Mouse (Mus musculus) liver, embryonic 12.5 days (tissue): ENCODE measurements at regions not wholly inside any gene's neighbourhood (a gene's known extent, or its start where the extent isn't known, plus 50 kb on each side); places are given as distances from the start of the nearest gene placed in this dataset.

Source experiments
- ATAC-seq: fragments of 200-750 bp; cut with Nextera tagmentation; 2 replicates; pipeline ENCODE4 v1.8.0; 2017; ENCODE audit warnings: moderate number of reproducible peaks, mild to moderate bottlenecking, moderate library complexity
- H3K27ac ChIP-seq: fragments of 300-500 bp; sonication (generic); 2 replicates; pipeline ENCODE4 v1.5.1; 2016; ENCODE audit warnings: mild to moderate bottlenecking
- H3K27me3 ChIP-seq: fragments of 300-500 bp; sonication (generic); replicated peaks from 2 replicates; pipeline ENCODE4 v1.6.1; 2016; ENCODE audit warnings: mild to moderate bottlenecking, moderate library complexity
- H3K36me3 ChIP-seq: fragments of 300-500 bp; sonication (generic); 2 replicates; pipeline ENCODE4 v1.6.1; 2016; ENCODE audit warnings: mild to moderate bottlenecking, moderate library complexity
- H3K4me1 ChIP-seq: fragments of 300-500 bp; sonication (generic); 2 replicates; pipeline ENCODE4 v1.6.1; 2016
- H3K4me2 ChIP-seq: fragments of 300-500 bp; sonication (generic); 2 replicates; pipeline ENCODE4 v1.6.1; 2016; ENCODE audit warnings: mild to moderate bottlenecking, moderate library complexity
- H3K4me3 ChIP-seq: fragments of 300-500 bp; sonication (generic); 2 replicates; pipeline ENCODE4 v1.5.1; 2016; ENCODE audit warnings: mild to moderate bottlenecking, moderate library complexity
- H3K9ac ChIP-seq: fragments of 300-500 bp; sonication (generic); 2 replicates; pipeline ENCODE4 v1.6.1; 2016; ENCODE audit warnings: mild to moderate bottlenecking, moderate library complexity
- H3K9me3 ChIP-seq: fragments of 300-500 bp; sonication (generic); replicated peaks from 2 replicates; pipeline ENCODE4 v1.6.1; 2016; ENCODE audit warnings: mild to moderate bottlenecking, moderate library complexity
- WGBS: fragments of 180-500 bp; shearing (Covaris S2); methylation state at CpG from one replicate; pipeline ENCODE4 v1.1.7; 2016; ENCODE audit not compliant: insufficient replicate concordance; 5-methylcytosine and 5-hydroxymethylcytosine counted together

- H3K4me2 ChIP-seq: no peak overlapping the region
- no peaks in the 10 kb centered on the region for H3K9me3 ChIP-seq
- 24% methylated on average over 5 of the region's 5 CpGs for WGBS
- H3K27ac ChIP-seq: no peak overlapping the region
- no peak overlapping the region for H3K4me3 ChIP-seq
- peaks cover 11% of the 10 kb centered on the region for H3K4me1 ChIP-seq
- H3K36me3 ChIP-seq: no peaks in the 10 kb centered on the region
- no peak for ATAC-seq
- no peaks in the 10 kb centered on the region for H3K27me3 ChIP-seq
- H3K9ac ChIP-seq: no peak overlapping the region
These were observed 146.0 kb upstream of the Zfp703 start for GRCm38 (mm10) chr8:26831148-26831547.

DNA sequence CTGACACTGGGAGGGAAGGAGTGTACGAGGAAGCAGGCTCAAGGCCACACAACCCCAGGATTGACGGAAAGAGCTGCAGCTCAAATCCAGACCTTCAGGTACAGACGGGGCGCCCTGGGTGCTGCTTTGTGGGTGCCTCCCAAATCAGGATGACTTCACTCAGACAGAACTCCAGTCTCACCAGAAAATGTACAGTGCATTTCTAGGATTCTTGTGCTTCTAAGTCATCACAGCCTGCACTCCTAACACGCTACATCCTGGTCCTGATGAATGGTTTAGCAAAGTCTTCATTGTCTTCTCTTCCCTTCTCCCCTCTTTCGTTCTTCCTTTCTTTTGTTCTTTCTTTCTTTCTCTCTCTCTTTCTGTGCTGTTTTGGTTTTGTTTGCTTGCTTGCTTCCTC is 145.3 kb upstream of the Zfp703 start:
- H3K27me3 ChIP-seq: no peaks in the 10 kb centered on the region
- no peak overlapping the region for H3K9ac ChIP-seq
- H3K9me3 ChIP-seq: no peaks in the 10 kb centered on the region
- H3K4me1 ChIP-seq: peaks cover 12% of the 10 kb centered on the region
- no peak overlapping the region for H3K4me3 ChIP-seq
- H3K4me2 ChIP-seq: no peak overlapping the region
- 60% methylated on average over 6 of the region's 6 CpGs for WGBS
- no peak overlapping the region for H3K27ac ChIP-seq
- no peaks in the 10 kb centered on the region for H3K36me3 ChIP-seq
- no peak for ATAC-seq

DNA sequence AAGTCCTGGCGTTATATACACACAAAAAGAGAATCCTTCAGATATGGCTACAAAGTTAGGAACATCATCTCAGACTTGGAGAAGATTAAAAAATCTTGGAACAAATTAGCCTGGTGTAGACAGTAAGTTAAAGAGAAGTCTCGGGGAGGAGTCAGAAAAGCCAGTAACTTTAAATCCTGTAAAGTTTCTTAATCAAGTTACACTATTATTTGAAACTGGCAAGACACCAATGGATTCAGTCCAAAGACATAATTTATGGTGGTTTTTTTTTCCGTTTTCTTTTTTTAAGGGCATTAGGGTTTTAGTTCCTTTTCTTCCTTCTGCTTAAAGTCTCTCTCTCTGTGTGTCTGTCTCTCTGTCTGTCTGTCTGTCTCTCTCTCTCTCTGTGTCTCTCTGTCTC is 144.6 kb upstream of the Zfp703 start:
- 56% methylated on average over 3 of the region's 3 CpGs for WGBS
- Histone ChIP-seq H3K9ac (no peak overlapping the region), H3K9me3 (no peaks in the 10 kb centered on the region), H3K36me3 (no peaks in the 10 kb centered on the region), H3K27me3 (no peaks in the 10 kb centered on the region), H3K4me1 (peaks cover 12% of the 10 kb centered on the region), H3K27ac (no peak overlapping the region), H3K4me2 (no peak overlapping the region), H3K4me3 (no peak overlapping the region)
- no peak for ATAC-seq

- Histone ChIP-seq H3K27me3 (no peaks in the 10 kb centered on the region), H3K4me3 (no peak overlapping the region), H3K9me3 (no peaks in the 10 kb centered on the region), H3K4me1 (peaks cover 12% of the 10 kb centered on the region), H3K9ac (no peak overlapping the region), H3K27ac (no peak overlapping the region), H3K36me3 (no peaks in the 10 kb centered on the region), H3K4me2 (no peak overlapping the region)
- ATAC-seq: no peak
- 55% methylated on average over 4 of the region's 4 CpGs for WGBS
These were observed 143.8 kb upstream of the Zfp703 start for GRCm38 (mm10) chr8:26833297-26833696.

DNA sequence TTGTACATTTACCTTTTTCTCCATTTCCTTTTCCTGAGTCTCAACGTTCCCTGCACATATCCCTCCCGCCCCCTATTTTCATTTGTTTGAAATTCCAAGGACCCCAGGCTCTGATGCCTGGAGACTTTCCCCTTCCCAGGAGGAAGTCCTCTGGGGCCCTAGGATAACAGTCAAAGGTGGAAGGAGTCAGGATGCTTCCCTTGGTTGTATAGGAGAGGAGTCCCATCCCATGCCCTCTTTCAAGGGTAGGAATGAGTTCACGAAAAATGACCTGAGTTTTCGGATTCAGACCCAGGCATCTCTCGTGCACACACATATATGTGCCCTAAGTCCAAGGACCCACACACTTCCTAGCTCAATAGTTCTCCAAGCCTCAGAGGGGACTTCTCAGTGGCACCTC is 143.3 kb upstream of the Zfp703 start:
- Histone ChIP-seq H3K4me3 (no peak overlapping the region), H3K36me3 (no peaks in the 10 kb centered on the region), H3K27ac (no peak overlapping the region), H3K4me1 (peaks cover 12% of the 10 kb centered on the region), H3K9me3 (no peaks in the 10 kb centered on the region), H3K27me3 (no peaks in the 10 kb centered on the region), H3K4me2 (no peak overlapping the region), H3K9ac (no peak overlapping the region)
- 65% methylated on average over 5 of the region's 5 CpGs for WGBS
- ATAC-seq: no peak

- whole genome bisulfite sequencing: 65% methylated on average over 13 of the region's 13 CpGs
- H3K4me1 ChIP-seq: peaks cover 12% of the 10 kb centered on the region
- no peak for ATAC-seq
- H3K27me3 ChIP-seq: no peaks in the 10 kb centered on the region
- H3K9me3 ChIP-seq: no peaks in the 10 kb centered on the region
- no peaks in the 10 kb centered on the region for H3K36me3 ChIP-seq
- H3K4me2 ChIP-seq: no peak overlapping the region
- no peak overlapping the region for H3K4me3 ChIP-seq
- no peak overlapping the region for H3K27ac ChIP-seq
- no peak overlapping the region for H3K9ac ChIP-seq
These were observed 142.5 kb upstream of the Zfp703 start for GRCm38 (mm10) chr8:26834604-26835003.

DNA sequence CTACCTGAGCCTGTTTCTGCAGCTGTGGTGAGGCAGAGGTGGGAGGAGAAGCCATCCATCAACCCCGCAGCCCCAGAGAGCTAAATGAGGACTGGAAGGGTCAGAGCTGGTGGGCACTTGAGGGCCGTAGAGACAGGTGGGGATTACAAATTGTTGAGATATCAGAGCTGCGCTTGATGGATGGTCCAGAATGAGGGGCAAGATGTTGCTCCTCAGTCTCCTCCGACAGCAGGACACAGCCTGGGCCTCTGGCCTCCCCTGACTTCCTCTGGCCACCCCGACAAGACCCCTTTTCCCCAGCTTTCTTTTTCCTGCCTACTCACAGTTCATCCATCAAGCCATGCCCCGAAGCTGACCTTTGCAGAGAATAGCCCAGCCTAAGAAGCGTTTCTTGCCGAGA is 142.0 kb upstream of the Zfp703 start:
- H3K9ac ChIP-seq: no peak overlapping the region
- ATAC-seq: no peak
- peaks cover 12% of the 10 kb centered on the region for H3K4me1 ChIP-seq
- no peaks in the 10 kb centered on the region for H3K9me3 ChIP-seq
- H3K27ac ChIP-seq: no peak overlapping the region
- no peaks in the 10 kb centered on the region for H3K27me3 ChIP-seq
- 26% methylated on average over 8 of the region's 8 CpGs for WGBS
- H3K36me3 ChIP-seq: no peaks in the 10 kb centered on the region
- no peak overlapping the region for H3K4me3 ChIP-seq
- peak overlapping the region; percentile 20; the same call in 1 of the 2 replicates for H3K4me2 ChIP-seq

DNA sequence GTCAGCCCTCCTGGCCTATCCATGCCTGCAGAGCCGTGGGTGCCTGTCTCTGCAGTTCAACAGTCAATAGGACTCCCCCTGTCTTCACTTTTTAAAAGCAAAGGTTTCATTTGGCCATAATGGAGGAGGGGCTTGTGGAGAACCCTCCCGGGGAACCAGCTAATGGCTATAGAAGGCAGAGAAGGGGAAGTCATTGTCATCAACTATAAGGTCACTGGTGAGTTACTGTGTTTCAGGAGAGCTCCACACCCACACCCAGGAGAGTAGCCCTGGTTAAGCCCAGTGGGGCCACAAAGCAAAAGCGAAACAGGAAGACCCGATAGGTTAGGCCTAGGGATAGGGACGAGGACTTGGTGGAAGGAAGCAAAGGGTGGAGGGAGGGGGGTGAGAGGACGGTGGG is 141.5 kb upstream of the Zfp703 start:
- 12% methylated on average over 6 of the region's 6 CpGs for WGBS
- no peaks in the 10 kb centered on the region for H3K36me3 ChIP-seq
- H3K4me2 ChIP-seq: peak overlapping the region; percentile 20; the same call in 1 of the 2 replicates
- no peak overlapping the region for H3K4me3 ChIP-seq
- H3K27me3 ChIP-seq: no peaks in the 10 kb centered on the region
- peaks cover 12% of the 10 kb centered on the region for H3K4me1 ChIP-seq
- ATAC-seq: 0 out of 2 replicates have a peak, but pooled peaks have one; percentile 24
- no peak overlapping the region for H3K27ac ChIP-seq
- no peak overlapping the region for H3K9ac ChIP-seq
- no peaks in the 10 kb centered on the region for H3K9me3 ChIP-seq

- 64% methylated on average over 7 of the region's 7 CpGs for WGBS
- Histone ChIP-seq H3K27ac (no peak overlapping the region), H3K9ac (no peak overlapping the region), H3K4me3 (no peak overlapping the region), H3K36me3 (no peaks in the 10 kb centered on the region), H3K27me3 (no peaks in the 10 kb centered on the region), H3K9me3 (no peaks in the 10 kb centered on the region), H3K4me1 (peaks cover 12% of the 10 kb centered on the region), H3K4me2 (no peak overlapping the region)
- no peak for ATAC-seq
These were observed 140.6 kb upstream of the Zfp703 start for GRCm38 (mm10) chr8:26836552-26836951.

GRCm38 (mm10) chr8:26840286-26840685 is 136.8 kb upstream of the Zfp703 start:
- no peaks in the 10 kb centered on the region for H3K27me3 ChIP-seq
- no peak for ATAC-seq
- H3K4me2 ChIP-seq: no peak overlapping the region
- H3K9me3 ChIP-seq: no peaks in the 10 kb centered on the region
- no peak overlapping the region for H3K27ac ChIP-seq
- no peak overlapping the region for H3K9ac ChIP-seq
- H3K4me1 ChIP-seq: peaks cover 22% of the 10 kb centered on the region
- no peaks in the 10 kb centered on the region for H3K36me3 ChIP-seq
- 52% methylated on average over 2 of the region's 2 CpGs for WGBS
- no peak overlapping the region for H3K4me3 ChIP-seq

DNA sequence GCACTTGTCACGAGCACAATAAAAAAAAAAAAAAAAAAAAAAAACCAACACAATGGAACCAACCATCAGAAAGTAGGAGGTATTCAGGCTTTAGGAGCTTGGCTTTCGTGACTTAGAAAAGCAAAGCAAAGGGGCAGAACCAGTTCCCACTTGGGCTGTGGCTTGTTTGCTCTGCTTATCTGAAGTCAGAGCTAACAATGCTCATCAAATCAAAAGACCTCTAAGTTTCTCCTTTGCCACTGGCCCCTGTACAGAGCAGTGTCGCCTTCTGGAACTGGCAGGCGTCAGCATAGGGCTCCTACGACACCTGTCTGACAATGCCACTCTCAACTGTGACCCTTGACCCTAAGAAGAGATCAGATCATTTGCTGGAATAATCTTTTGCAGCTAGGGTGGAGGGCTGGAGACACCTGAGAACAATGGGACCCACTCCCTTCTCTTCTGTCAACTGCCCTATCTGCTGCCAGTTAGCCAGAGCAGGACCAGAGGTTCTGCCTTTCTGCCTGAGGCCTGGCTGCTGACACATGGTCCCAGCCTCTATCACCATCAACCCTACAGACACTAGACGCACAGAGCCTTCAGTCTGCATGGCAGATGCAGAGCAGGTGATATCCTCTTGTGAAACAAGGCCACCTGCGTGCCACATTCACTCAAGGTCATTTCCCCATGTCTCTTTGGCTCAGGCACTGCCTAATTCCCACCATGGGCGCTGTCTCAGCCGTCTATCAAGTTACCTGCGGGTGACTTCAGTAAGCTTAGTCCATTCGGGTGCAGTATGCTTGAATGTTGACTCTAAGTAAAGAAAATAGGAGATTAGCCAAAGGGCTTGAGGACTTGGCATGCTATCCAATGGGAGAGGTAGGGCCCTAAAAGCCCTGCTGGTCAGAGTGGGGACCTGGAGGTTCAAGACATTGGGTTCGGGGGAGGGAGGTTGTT is 136.1 kb upstream of the Zfp703 start:
- Histone ChIP-seq H3K36me3 (no peaks in the 10 kb centered on the region), H3K27ac (no peak overlapping the region), H3K9me3 (no peaks in the 10 kb centered on the region), H3K4me2 (no peak overlapping the region), H3K4me3 (no peak overlapping the region), H3K9ac (no peak overlapping the region), H3K27me3 (no peaks in the 10 kb centered on the region), H3K4me1 (peaks cover 17% of the 10 kb centered on the region; the same call in 1 of the 2 replicates)
- no peak for ATAC-seq
- WGBS: 68% methylated on average over 12 of the region's 12 CpGs

DNA sequence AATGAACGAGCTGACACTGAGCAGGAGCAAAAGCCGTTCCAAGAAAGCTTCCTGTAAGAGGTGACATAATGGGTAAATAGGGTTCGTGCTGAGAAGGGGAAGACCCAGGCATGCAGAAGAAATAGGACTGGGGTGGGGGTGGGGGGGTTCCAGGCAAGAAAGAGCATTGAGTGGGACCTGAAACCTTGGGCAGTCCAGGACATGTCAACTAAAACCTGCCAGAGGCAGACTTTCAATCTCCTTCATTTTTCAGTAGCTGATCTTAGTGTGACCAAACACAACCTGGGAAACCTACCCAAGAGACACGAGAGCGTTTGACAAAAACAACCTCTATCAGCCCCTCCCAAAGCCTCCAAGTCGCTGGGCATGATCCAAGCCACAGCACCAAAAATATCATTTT is 133.4 kb upstream of the Zfp703 start:
- ATAC-seq: no peak
- H3K36me3 ChIP-seq: no peaks in the 10 kb centered on the region
- peaks cover 15% of the 10 kb centered on the region; the same call in 1 of the 2 replicates for H3K4me1 ChIP-seq
- no peaks in the 10 kb centered on the region for H3K9me3 ChIP-seq
- H3K27me3 ChIP-seq: no peaks in the 10 kb centered on the region
- no peak overlapping the region for H3K27ac ChIP-seq
- no peak overlapping the region for H3K9ac ChIP-seq
- H3K4me3 ChIP-seq: no peak overlapping the region
- 53% methylated on average over 6 of the region's 6 CpGs for WGBS
- no peak overlapping the region for H3K4me2 ChIP-seq
